Mouse (Mus musculus): Measurements from ENCODE around the gene Cntn5.
A peak's percentile ranks its signal among the peaks of the same experiment; 100 is the strongest.

Gene Cntn5

GRCm38 (mm10) chr9:9882779-9883383 is 1021.7 kb downstream of the Cntn5 start:
- DNase-seq: peak; percentile 91 to 92

GRCm38 (mm10) chr9:9872112-9873035 is 1032.2 kb downstream of the Cntn5 start:
- DNase-seq: no peak

DNA sequence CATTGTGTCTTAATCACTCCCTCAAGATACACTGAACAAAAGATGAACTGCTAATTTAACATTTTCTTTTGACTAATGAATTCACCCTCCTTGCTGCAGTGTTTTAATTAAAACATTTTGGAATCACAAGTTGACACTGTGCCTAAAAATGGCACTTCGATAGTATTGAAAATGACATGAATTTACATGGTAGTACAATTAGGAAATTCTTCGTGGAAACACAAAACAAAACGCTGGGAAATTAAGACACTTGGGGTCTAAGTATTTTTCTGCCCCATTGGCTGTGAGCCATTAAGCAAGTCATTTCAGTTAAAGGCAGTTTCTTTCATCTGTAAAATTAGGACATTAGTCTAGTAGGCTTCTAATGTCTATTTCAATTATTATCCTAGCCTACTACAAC is 1043.9 kb downstream of the Cntn5 start:
- no peak for DNase-seq

GRCm38 (mm10) chr9:9859323-9859722 is 1045.3 kb downstream of the Cntn5 start:
- no peak for DNase-seq

GRCm38 (mm10) chr9:9854791-9855190 is 1049.8 kb downstream of the Cntn5 start:
- DNase-seq: no peak

GRCm38 (mm10) chr9:9830231-9830630 is 1074.3 kb downstream of the Cntn5 start:
- no peak for DNase-seq

GRCm38 (mm10) chr9:9819963-9820362 is 1084.6 kb downstream of the Cntn5 start:
- DNase-seq: no peak

- DNase-seq: peak; percentile 23 to 32
Observed at GRCm38 (mm10) chr9:9817477-9817876, 1087.1 kb downstream of the Cntn5 start.

DNA sequence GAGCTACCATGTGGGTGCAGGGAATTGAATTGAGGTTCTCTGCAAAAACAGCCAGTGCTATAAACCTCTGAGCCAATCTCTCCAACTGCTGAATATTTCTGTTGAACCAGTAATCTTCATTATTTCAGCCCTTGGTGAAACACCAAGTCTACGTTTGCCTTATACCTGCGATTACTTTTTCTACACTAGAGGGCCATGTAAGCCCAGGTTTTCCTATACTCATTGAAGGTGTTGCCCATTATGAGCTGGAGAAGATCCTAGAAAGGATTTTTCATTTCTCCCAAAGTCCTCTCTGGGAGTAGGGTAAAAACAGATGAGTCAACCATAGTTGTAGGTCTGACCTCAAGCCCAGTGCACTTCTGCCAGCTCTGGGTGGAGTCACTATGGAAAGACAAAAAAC is 1105.0 kb downstream of the Cntn5 start:
- DNase-seq: peak; percentile 2 to 10

GRCm38 (mm10) chr9:9783680-9784079 is 1120.9 kb downstream of the Cntn5 start:
- peak in 1 of 2 experiments; percentile 1 for DNase-seq

GRCm38 (mm10) chr9:9781157-9781884 is 1123.3 kb downstream of the Cntn5 start:
- no peak for DNase-seq

DNA sequence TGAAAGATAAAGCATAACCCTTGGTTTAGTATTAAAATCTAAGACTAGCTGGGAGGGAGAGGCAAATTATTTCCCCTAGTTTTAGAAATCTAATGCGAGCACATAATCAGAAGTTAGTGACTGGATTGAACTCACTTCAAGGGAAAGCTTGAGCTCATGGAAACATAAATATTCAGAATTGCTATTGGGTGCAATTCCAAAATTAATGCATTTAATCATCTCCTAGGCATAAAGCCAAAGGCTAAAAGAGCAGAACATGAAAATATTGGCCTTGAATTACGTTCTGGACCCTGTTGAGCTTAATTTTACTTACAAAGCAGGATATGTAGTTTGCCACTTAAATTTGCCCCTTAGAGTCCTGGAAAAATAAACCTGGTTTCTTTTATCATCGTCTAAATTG is 1124.9 kb downstream of the Cntn5 start:
- no peak for DNase-seq

- DNase-seq: no peak
Observed at GRCm38 (mm10) chr9:9770777-9771176, 1133.8 kb downstream of the Cntn5 start.

- DNase-seq: no peak
Observed at GRCm38 (mm10) chr9:9769659-9770058, 1134.9 kb downstream of the Cntn5 start.

GRCm38 (mm10) chr9:9718145-9718544 is 1186.4 kb downstream of the Cntn5 start:
- no peak for DNase-seq

DNA sequence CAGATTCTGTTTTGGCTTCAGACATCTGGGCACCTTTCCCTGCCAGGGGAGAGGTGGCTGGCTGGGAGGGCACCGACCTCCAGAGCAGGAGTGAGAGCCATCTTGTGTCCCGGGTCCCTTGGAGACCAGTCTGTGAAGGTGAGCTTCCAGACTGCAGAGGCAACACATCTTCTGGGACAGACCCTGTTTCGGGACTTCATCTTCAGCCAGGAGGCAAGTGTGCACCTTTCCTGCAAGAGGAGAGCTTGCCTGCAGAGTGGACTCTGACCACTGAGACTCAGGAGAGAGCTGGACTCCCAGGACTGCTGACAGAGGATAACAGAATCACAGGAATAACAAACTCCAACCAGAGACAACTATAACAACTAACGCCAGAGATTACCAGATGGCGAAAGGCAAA is 1195.9 kb downstream of the Cntn5 start:
- no peak for DNase-seq

DNA sequence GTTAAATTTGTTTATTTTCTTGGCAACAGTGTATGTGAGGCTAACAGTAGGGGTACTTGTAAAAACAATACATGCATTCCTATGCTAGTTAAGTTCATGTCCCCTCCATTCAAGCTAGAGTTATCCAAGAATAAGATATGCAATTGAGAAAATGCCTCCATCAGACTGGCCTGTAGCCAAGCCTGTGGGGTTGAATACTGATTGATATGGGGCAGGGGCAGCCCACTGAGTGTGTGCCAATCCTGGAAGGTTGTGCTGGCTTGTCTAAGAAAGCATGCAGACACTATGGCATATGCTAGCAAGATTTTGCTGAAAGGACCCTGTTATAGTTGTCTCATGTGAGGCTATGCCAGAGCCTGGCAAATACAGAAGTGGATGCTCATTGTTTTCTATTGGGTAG is 1196.8 kb downstream of the Cntn5 start:
- DNase-seq: peak; percentile 13 to 33

GRCm38 (mm10) chr9:9705180-9705579 is 1199.4 kb downstream of the Cntn5 start:
- DNase-seq: no peak

- no peak for DNase-seq
Observed at GRCm38 (mm10) chr9:9696636-9697035, 1207.9 kb downstream of the Cntn5 start.

DNA sequence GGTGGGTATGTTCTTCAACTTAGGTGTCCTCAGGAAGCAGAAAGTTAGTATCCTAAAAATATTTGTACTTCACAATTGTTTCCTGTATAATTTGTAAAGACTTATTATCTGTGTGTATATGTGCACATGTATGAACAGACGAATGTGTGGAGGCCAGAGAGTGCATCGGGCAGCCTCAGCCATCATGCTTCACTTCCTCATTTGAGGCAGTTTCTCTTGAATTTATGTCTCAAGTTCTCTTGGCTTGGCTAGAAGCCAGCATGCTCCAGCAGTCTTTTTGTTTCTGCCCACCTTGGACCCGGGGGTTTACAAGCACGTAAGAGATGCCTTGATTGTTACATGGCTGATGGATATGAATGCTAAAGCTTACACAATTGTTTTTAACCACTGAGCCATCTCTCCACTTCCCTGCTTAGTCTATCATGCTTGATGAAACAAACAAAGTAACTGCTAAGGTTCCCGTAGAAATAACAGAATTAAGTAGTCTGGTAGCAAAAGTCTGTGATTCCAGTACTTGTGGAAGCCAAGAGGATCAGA is 1222.2 kb downstream of the Cntn5 start:
- DNase-seq: no peak

DNA sequence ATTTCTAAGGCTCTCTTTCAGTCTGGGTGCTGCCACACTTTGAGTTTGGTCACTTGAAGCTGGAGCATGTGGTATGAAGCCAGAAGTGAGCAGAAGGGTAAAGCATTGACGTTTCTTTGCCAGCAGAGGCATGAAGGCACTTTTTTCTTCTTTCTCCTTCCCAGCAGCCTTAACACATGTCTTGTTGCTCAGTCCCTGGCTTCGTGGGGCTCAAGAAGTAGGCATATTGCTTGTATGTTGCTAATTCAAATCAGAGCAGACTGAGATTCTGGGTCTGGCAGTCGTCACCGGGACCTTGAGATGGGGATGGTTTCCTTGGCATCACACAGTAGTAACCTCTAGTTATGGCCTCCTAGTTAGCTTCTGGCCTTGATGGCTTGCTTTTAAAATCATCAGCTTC is 1228.5 kb downstream of the Cntn5 start:
- no peak for DNase-seq

- DNase-seq: peak; percentile 52 to 71
Observed at GRCm38 (mm10) chr9:9674531-9674930, 1230.0 kb downstream of the Cntn5 start.
